ENCODE assay signal across 33 mouse cellular contexts in the genomic region with DNA sequence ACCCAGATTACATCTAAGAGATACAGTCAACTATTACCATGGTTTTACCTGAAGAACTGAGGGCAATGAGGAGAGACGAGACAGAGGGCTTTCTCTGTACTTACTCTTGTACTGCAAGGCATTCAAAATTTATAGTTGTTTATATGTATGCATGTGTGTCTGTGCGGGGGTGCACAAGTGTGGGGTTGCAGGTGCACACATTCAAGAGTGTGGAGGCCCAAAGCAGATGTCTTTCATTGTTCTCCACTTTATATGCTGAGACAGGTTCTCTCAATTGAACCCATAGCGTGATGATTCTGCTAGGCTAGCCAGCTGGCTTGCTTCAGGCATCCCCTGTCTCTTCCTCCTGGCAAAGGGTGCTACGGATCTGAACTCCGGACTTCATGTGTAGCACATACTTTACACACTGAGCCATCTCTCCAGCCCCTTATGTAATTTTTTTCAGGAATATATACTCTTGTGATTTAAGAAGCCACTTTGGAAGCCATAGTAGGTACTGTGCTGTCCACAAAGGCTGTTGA. TPM values are rescaled to one million over a fixed set of nuclear protein-coding genes. Genes with fewer than 3 reads are reported as not detected.
DNase-seq lines count a peak whose midpoint lies in the region; ATAC-seq and TF ChIP-seq lines count a peak whose summit lies in the region.
"Had no signal": no experiment of that assay in that cellular context is flagged by ENCODE, and none has a peak within 500 bp of the region (broad histone marks: within the 10 kb centered on the region; RNA-seq: fewer than 3 reads in every experiment).

No protein-coding gene starts in this region.

- no peak overlapping the region for H3K4me2 ChIP-seq in heart, postnatal 0 days (ENCODE audit: low read depth, low read length)
- H3K4me2 ChIP-seq in heart, embryonic 12.5 days = no peak overlapping the region
- no peak overlapping the region for H3K4me2 ChIP-seq in intestine, embryonic 15.5 days (replicated peaks)
- H3K4me2 ChIP-seq: embryonic facial prominence, embryonic 13.5 days; forebrain, embryonic 12.5 days; forebrain, embryonic 15.5 days; heart, embryonic 11.5 days; heart, embryonic 15.5 days; hindbrain, embryonic 13.5 days had no signal

- 81% methylated on average over 5 of the region's 5 CpGs for WGBS in heart, postnatal 0 days
- 85% methylated on average over 5 of the region's 5 CpGs for WGBS in heart, embryonic 12.5 days
- 77% methylated on average over 5 of the region's 5 CpGs for WGBS in intestine, embryonic 15.5 days
- WGBS in lung, adult 2 months = 82% methylated on average over 5 of the region's 5 CpGs

- no peaks in the 10 kb centered on the region for H3K36me3 ChIP-seq in heart, postnatal 0 days (replicated peaks; ENCODE audit: control insufficient read depth, insufficient read depth, low read length)
- H3K36me3 ChIP-seq in heart, embryonic 12.5 days = no peaks in the 10 kb centered on the region
- no peaks in the 10 kb centered on the region for H3K36me3 ChIP-seq in intestine, embryonic 15.5 days
- H3K36me3 ChIP-seq: embryonic facial prominence, embryonic 10.5 days; embryonic facial prominence, embryonic 13.5 days; forebrain, embryonic 12.5 days; forebrain, embryonic 15.5 days; G1E; heart, embryonic 15.5 days; hindbrain, embryonic 13.5 days had no signal

- no peaks in the 10 kb centered on the region for H3K27me3 ChIP-seq in heart, postnatal 0 days (ENCODE audit: control insufficient read depth, insufficient read depth, low read length)
- no peaks in the 10 kb centered on the region for H3K27me3 ChIP-seq in heart, embryonic 12.5 days (replicated peaks)
- H3K27me3 ChIP-seq in intestine, embryonic 15.5 days (replicated peaks) = no peaks in the 10 kb centered on the region
- H3K27me3 ChIP-seq: CH12.LX; embryonic facial prominence, embryonic 13.5 days; forebrain, embryonic 12.5 days; forebrain, embryonic 15.5 days; heart, embryonic 15.5 days; hindbrain, embryonic 13.5 days; Patski had no signal

- no peak for TF ChIP-seq EP300 in heart, postnatal 0 days (IDR thresholded peaks at IDR 0.05; ENCODE audit: low read depth)

- no peaks in the 10 kb centered on the region for H3K4me1 ChIP-seq in heart, postnatal 0 days (ENCODE audit: control insufficient read depth, insufficient read depth)
- H3K4me1 ChIP-seq in heart, embryonic 12.5 days (replicated peaks) = no peaks in the 10 kb centered on the region
- no peaks in the 10 kb centered on the region for H3K4me1 ChIP-seq in intestine, embryonic 15.5 days (replicated peaks)
- no peaks in the 10 kb centered on the region for H3K4me1 ChIP-seq in lung, adult 2 months (ENCODE audit: control insufficient read depth, insufficient read depth, low read length)
- H3K4me1 ChIP-seq: embryonic facial prominence, embryonic 10.5 days; embryonic facial prominence, embryonic 13.5 days; forebrain, embryonic 12.5 days; forebrain, embryonic 15.5 days; heart, embryonic 15.5 days; hindbrain, embryonic 13.5 days had no signal

- peak overlapping the region; percentile 7; the same call in 1 of the 2 replicates for H3K27ac ChIP-seq in heart, postnatal 0 days (ENCODE audit: low read depth)
- no peak overlapping the region for H3K27ac ChIP-seq in heart, embryonic 12.5 days (ENCODE audit: poor library complexity, severe bottlenecking)
- H3K27ac ChIP-seq in intestine, embryonic 15.5 days = no peak overlapping the region
- H3K27ac ChIP-seq: embryonic facial prominence, embryonic 10.5 days; embryonic facial prominence, embryonic 13.5 days; forebrain, embryonic 12.5 days; forebrain, embryonic 15.5 days; heart, embryonic 15.5 days; hindbrain, embryonic 13.5 days had no signal

- no peak overlapping the region for H3K9ac ChIP-seq in heart, postnatal 0 days (replicated peaks; ENCODE audit: low read depth, low read length)
- H3K9ac ChIP-seq in heart, embryonic 12.5 days = no peak overlapping the region
- no peak overlapping the region for H3K9ac ChIP-seq in intestine, embryonic 15.5 days
- H3K9ac ChIP-seq: embryonic facial prominence, embryonic 13.5 days; forebrain, embryonic 12.5 days; forebrain, embryonic 15.5 days; heart, embryonic 15.5 days; hindbrain, embryonic 13.5 days had no signal

- no peak for TF ChIP-seq CTCF in heart, postnatal 0 days (IDR thresholded peaks at IDR 0.05; ENCODE audit: low read depth)
- no peak for TF ChIP-seq CTCF in lung, adult 2 months (IDR thresholded peaks at IDR 0.05; ENCODE audit: insufficient read depth, low read length)

- no peaks in the 10 kb centered on the region for H3K9me3 ChIP-seq in heart, postnatal 0 days (replicated peaks; ENCODE audit: control insufficient read depth, low read length)
- no peaks in the 10 kb centered on the region for H3K9me3 ChIP-seq in heart, embryonic 12.5 days (replicated peaks)
- H3K9me3 ChIP-seq in intestine, embryonic 15.5 days = no peaks in the 10 kb centered on the region
- H3K9me3 ChIP-seq: embryonic facial prominence, embryonic 10.5 days; embryonic facial prominence, embryonic 13.5 days; forebrain, embryonic 12.5 days; forebrain, embryonic 15.5 days; G1E; heart, embryonic 15.5 days; hindbrain, embryonic 13.5 days had no signal

- no peak for DNase-seq in heart, postnatal 0 days (ENCODE audit: low spot score)
- DNase-seq in thymus, postnatal 10 days (ENCODE audit: low spot score in 2 of 2) = peak; percentile 70 to 81
- DNase-seq in thymus, postnatal 36 days = peak; percentile 64 to 84
- DNase-seq in adrenal gland, postnatal 10 days = no peak
- no peak for DNase-seq in lung, adult 2 months
- DNase-seq: adrenal gland, postnatal 14 days; B cell, adult 2 months; cerebellum, adult 11-12 months; cerebellum, adult 8-10 months; cerebellum, postnatal 10 days; cerebellum, postnatal 36 days; embryo, embryonic 11 days; gastrocnemius, postnatal 10 days; gastrocnemius, postnatal 36 days; heart, postnatal 14 days had no signal

- ATAC-seq in heart, postnatal 0 days (ENCODE audit: insufficient read depth, low read depth) = no peak
- no peak for ATAC-seq in heart, embryonic 12.5 days (ENCODE audit: insufficient number of reproducible peaks, low FRiP score)
- ATAC-seq in intestine, embryonic 15.5 days = no peak
- ATAC-seq: forebrain, embryonic 15.5 days; hindbrain, embryonic 16.5 days; Patski had no signal

- no peak overlapping the region for H3K4me3 ChIP-seq in heart, postnatal 0 days (ENCODE audit: low read depth, low read length)
- H3K4me3 ChIP-seq in heart, embryonic 12.5 days = no peak overlapping the region
- no peak overlapping the region for H3K4me3 ChIP-seq in intestine, embryonic 15.5 days (replicated peaks)
- H3K4me3 ChIP-seq in lung, adult 2 months (replicated peaks; ENCODE audit: extremely low read depth, low read depth, low read length) = no peak overlapping the region
- H3K4me3 ChIP-seq: embryonic facial prominence, embryonic 10.5 days; embryonic facial prominence, embryonic 13.5 days; erythroblast, embryonic 14.5 days; forebrain, embryonic 12.5 days; forebrain, embryonic 15.5 days; heart, embryonic 15.5 days; hindbrain, embryonic 13.5 days had no signal

- no peak for TF ChIP-seq POLR2A in lung, adult 2 months (IDR thresholded peaks at IDR 0.05; ENCODE audit: borderline replicate concordance, extremely low read depth, low read depth, low read length)

RNA-seq across cellular contexts. Expression of gene Cd8a, which starts 2.1 kb away (rescaled TPM):
- total RNA-seq in heart, postnatal 0 days (2014; rRNA removed; ENCODE audit: low replicate concordance) = 5.4 TPM in 1 of 2 replicates, not detected in the other
- 0.04 TPM in 1 of 2 replicates, not detected in the other for polyA plus RNA-seq in heart, postnatal 0 days (2015; fragmentation: Nextera tagmentation; extraction: Ambion mirVana)
- polyA plus RNA-seq in heart, embryonic 12.5 days (2016; fragmentation: Nextera tagmentation; extraction: Ambion mirVana) = not detected in 2 replicates
- total RNA-seq in adrenal gland, postnatal 10 days (2021) = 1 to 10 TPM; 1.9 to 2.5 TPM
- polyA plus RNA-seq in intestine, embryonic 15.5 days (2015; fragmentation: Nextera tagmentation; extraction: Ambion mirVana) = not detected in 2 replicates
- 1.4 and 2.4 TPM in 2 replicates for polyA plus RNA-seq in lung, adult 2 months (2012; rRNA removed)
- total RNA-seq: granulocyte monocyte progenitor cell, adult 5-6 weeks; hematopoietic stem cell, adult 5-6 weeks had no signal
- polyA plus RNA-seq: brain, embryonic 14.5 days; cortical plate, adult 2 months; embryonic facial prominence, embryonic 10.5 days; embryonic facial prominence, embryonic 13.5 days; erythroblast, embryonic 14.5 days; forebrain, embryonic 12.5 days; forebrain, embryonic 15.5 days; G1E; heart, embryonic 15.5 days; hindbrain, embryonic 13.5 days; hindbrain, embryonic 16.5 days; Patski had no signal

RNA-seq across cellular contexts. Expression of gene Cd8b1, which starts 48.6 kb away (rescaled TPM):
- total RNA-seq in heart, postnatal 0 days (2014; rRNA removed; ENCODE audit: low replicate concordance) = 0.08 TPM in 1 of 2 replicates, not detected in the other
- polyA plus RNA-seq in heart, postnatal 0 days (2015; fragmentation: Nextera tagmentation; extraction: Ambion mirVana) = 0.12 and 0.18 TPM in 2 replicates
- polyA plus RNA-seq in heart, embryonic 12.5 days (2016; fragmentation: Nextera tagmentation; extraction: Ambion mirVana) = not detected in 2 replicates
- total RNA-seq in adrenal gland, postnatal 10 days (2021) = 1 to 10 TPM; 1.7 TPM
- 0.21 TPM in 1 of 2 replicates, not detected in the other for polyA plus RNA-seq in intestine, embryonic 15.5 days (2015; fragmentation: Nextera tagmentation; extraction: Ambion mirVana)
- polyA plus RNA-seq in lung, adult 2 months (2012; rRNA removed) = 2.5 and 3.0 TPM in 2 replicates
- total RNA-seq: granulocyte monocyte progenitor cell, adult 5-6 weeks; hematopoietic stem cell, adult 5-6 weeks had no signal
- polyA plus RNA-seq: brain, embryonic 14.5 days; cortical plate, adult 2 months; erythroblast, embryonic 14.5 days; forebrain, embryonic 12.5 days; forebrain, embryonic 15.5 days; G1E; heart, embryonic 11.5 days; heart, embryonic 15.5 days; hindbrain, embryonic 16.5 days had no signal

RNA-seq across cellular contexts. Expression of gene Smyd1, which starts 49.1 kb away (rescaled TPM):
- total RNA-seq in heart, postnatal 0 days (2014; rRNA removed; ENCODE audit: low replicate concordance) = 287 and 316 TPM in 2 replicates
- polyA plus RNA-seq in heart, postnatal 0 days (2015; fragmentation: Nextera tagmentation; extraction: Ambion mirVana) = 106 and 109 TPM in 2 replicates
- polyA plus RNA-seq in heart, embryonic 12.5 days (2016; fragmentation: Nextera tagmentation; extraction: Ambion mirVana) = 110 and 113 TPM in 2 replicates
- 10 to 100 TPM in 1 of 2 experiments, 1 to 10 TPM in 1; 5.0 to 17.9 TPM for total RNA-seq in adrenal gland, postnatal 10 days (2021)
- polyA plus RNA-seq in intestine, embryonic 15.5 days (2015; fragmentation: Nextera tagmentation; extraction: Ambion mirVana) = 0.27 and 0.57 TPM in 2 replicates
- polyA plus RNA-seq in lung, adult 2 months (2012; rRNA removed) = 2.3 and 7.0 TPM in 2 replicates
- total RNA-seq: granulocyte monocyte progenitor cell, adult 5-6 weeks; hematopoietic stem cell, adult 5-6 weeks had no signal
- polyA plus RNA-seq: erythroblast, embryonic 14.5 days; G1E had no signal

Comparison
In these comparisons a context has a peak if more than half of its experiments do, and no peak if none do; other contexts are left out.
1. DNase-seq: peak in thymus, postnatal 10 days (2 of 2) and thymus, postnatal 36 days (2 of 2); none in heart, postnatal 0 days (single experiment), adrenal gland, postnatal 10 days (single experiment) and lung, adult 2 months (single experiment).
2. RNA of gene Smyd1, which starts 49.1 kb away (polyA plus RNA-seq): 110 to 113 TPM in heart, embryonic 12.5 days and 106 to 109 TPM in heart, postnatal 0 days; 2.3 to 7.0 TPM in lung, adult 2 months and 0.27 to 0.57 TPM in intestine, embryonic 15.5 days; every median in the first group is over 10 times any median in the second.